Mouse (Mus musculus): ENCODE results near the gene Slc51b. TPM values are rescaled to one million over a fixed set of nuclear protein-coding genes. Genes with fewer than 3 reads are reported as not detected.

Slc51b gene
- total and polyA plus RNA-seq, 2 experiments: 0.22 to 3.2 TPM

GRCm38 (mm10) chr9:65365721-65366120 is 57.0 kb downstream of the Slc51b start:
- 83% methylated on average over 7 of the region's 7 CpGs for WGBS
- TF ChIP-seq POLR2A (IDR thresholded peaks at IDR 0.05; ENCODE audit: extremely low read depth, insufficient read depth, low read length) (no peak), CTCF (IDR thresholded peaks at IDR 0.05; ENCODE audit: low read depth, low read length) (no peak)

GRCm38 (mm10) chr9:65363684-65364083 is 59.1 kb downstream of the Slc51b start:
- no peak for DNase-seq (ENCODE audit: extremely low read depth, low read depth, low spot score)
- no peak overlapping the region for H3K9ac ChIP-seq (ENCODE audit: low read depth, low read length)
- 81% methylated on average over 9 of the region's 9 CpGs for WGBS

More at GRCm38 (mm10) chr9:65365721-65366120, 57.0 kb downstream of the Slc51b start:
- no peaks in the 10 kb centered on the region for H3K27me3 ChIP-seq (ENCODE audit: control insufficient read depth, insufficient read depth, low read length)
- H3K4me1 ChIP-seq (ENCODE audit: control insufficient read depth, insufficient read depth, low read length): no peaks in the 10 kb centered on the region
- H3K27ac ChIP-seq (replicated peaks; ENCODE audit: insufficient read depth, low read depth, low read length): no peak overlapping the region
- H3K36me3 ChIP-seq (ENCODE audit: control insufficient read depth, insufficient read depth, low read length): peaks cover 15% of the 10 kb centered on the region
- H3K4me3 ChIP-seq (ENCODE audit: insufficient read depth, low read depth, low read length): no peak overlapping the region
- no peak overlapping the region for H3K9ac ChIP-seq (ENCODE audit: low read depth, low read length)
- no peaks in the 10 kb centered on the region for H3K79me2 ChIP-seq (ENCODE audit: control insufficient read depth, insufficient read depth, low read length)
- no peak for DNase-seq (ENCODE audit: extremely low read depth, low read depth, low spot score)

More at GRCm38 (mm10) chr9:65363684-65364083, 59.1 kb downstream of the Slc51b start:
- Histone ChIP-seq H3K4me1 (ENCODE audit: control insufficient read depth, insufficient read depth, low read length) (no peaks in the 10 kb centered on the region), H3K36me3 (ENCODE audit: control insufficient read depth, insufficient read depth, low read length) (peaks cover 32% of the 10 kb centered on the region), H3K79me2 (ENCODE audit: control insufficient read depth, insufficient read depth, low read length) (no peaks in the 10 kb centered on the region), H3K27ac (replicated peaks; ENCODE audit: insufficient read depth, low read depth, low read length) (no peak overlapping the region), H3K27me3 (ENCODE audit: control insufficient read depth, insufficient read depth, low read length) (no peaks in the 10 kb centered on the region), H3K4me3 (ENCODE audit: insufficient read depth, low read depth, low read length) (no peak overlapping the region)
- TF ChIP-seq POLR2A (IDR thresholded peaks at IDR 0.05; ENCODE audit: extremely low read depth, insufficient read depth, low read length) (no peak), CTCF (IDR thresholded peaks at IDR 0.05; ENCODE audit: low read depth, low read length) (no peak)

Other genes starting within 250 kb of the Slc51b start
- 11.3 and 12.6 TPM in 2 replicates for gene Parp16, start 227.6 kb downstream of the Slc51b start, total RNA-seq (2014; rRNA removed)
- 11.4 and 13.6 TPM in 2 replicates for gene Parp16, start 227.6 kb downstream of the Slc51b start, polyA plus RNA-seq (2012; rRNA removed)
- gene Cilp, start 157.8 kb downstream of the Slc51b start, total RNA-seq (2014; rRNA removed): 0.18 and 0.20 TPM in 2 replicates
- 0.12 and 0.15 TPM in 2 replicates for gene Cilp, start 157.8 kb downstream of the Slc51b start, polyA plus RNA-seq (2012; rRNA removed)
- 54.0 and 56.1 TPM in 2 replicates for gene Clpx, start 128.7 kb downstream of the Slc51b start, total RNA-seq (2014; rRNA removed)
- gene Clpx, start 128.7 kb downstream of the Slc51b start, polyA plus RNA-seq (2012; rRNA removed): 39.2 and 62.4 TPM in 2 replicates
- 3.6 and 5.6 TPM in 2 replicates for gene Pdcd7, start 76.9 kb downstream of the Slc51b start, total RNA-seq (2014; rRNA removed)
- 3.5 and 4.5 TPM in 2 replicates for gene Pdcd7, start 76.9 kb downstream of the Slc51b start, polyA plus RNA-seq (2012; rRNA removed)
- gene Ubap1l, start 61.9 kb downstream of the Slc51b start, total RNA-seq (2014; rRNA removed): 0.18 TPM in 1 of 2 replicates, not detected in the other
- 0.12 and 0.22 TPM in 2 replicates for gene Ubap1l, start 61.9 kb downstream of the Slc51b start, polyA plus RNA-seq (2012; rRNA removed)
- 0.20 and 0.28 TPM in 2 replicates for gene Kbtbd13, start 31.3 kb downstream of the Slc51b start, total RNA-seq (2014; rRNA removed)
- 0.14 and 0.49 TPM in 2 replicates for gene Kbtbd13, start 31.3 kb downstream of the Slc51b start, polyA plus RNA-seq (2012; rRNA removed)
- 0.09 and 0.13 TPM in 2 replicates for gene Rasl12, start 24.4 kb downstream of the Slc51b start, total RNA-seq (2014; rRNA removed)
- 0.17 and 0.32 TPM in 2 replicates for gene Rasl12, start 24.4 kb downstream of the Slc51b start, polyA plus RNA-seq (2012; rRNA removed)
- gene Mtfmt, start 12.8 kb upstream of the Slc51b start, total RNA-seq (2014; rRNA removed): 5.5 and 5.8 TPM in 2 replicates
- 5.8 and 6.0 TPM in 2 replicates for gene Mtfmt, start 12.8 kb upstream of the Slc51b start, polyA plus RNA-seq (2012; rRNA removed)
- 20.0 and 25.7 TPM in 2 replicates for gene Spg21, start 38.0 kb upstream of the Slc51b start, total RNA-seq (2014; rRNA removed)
- 10.7 and 11.3 TPM in 2 replicates for gene Spg21, start 38.0 kb upstream of the Slc51b start, polyA plus RNA-seq (2012; rRNA removed)
- not detected in 2 replicates for gene Ankdd1a, start 97.2 kb upstream of the Slc51b start, total RNA-seq (2014; rRNA removed)
- not detected in 2 replicates for gene Ankdd1a, start 97.2 kb upstream of the Slc51b start, polyA plus RNA-seq (2012; rRNA removed)
- 1.4 and 2.2 TPM in 2 replicates for gene Plekho2, start 157.1 kb upstream of the Slc51b start, total RNA-seq (2014; rRNA removed)
- 2.9 and 5.4 TPM in 2 replicates for gene Plekho2, start 157.1 kb upstream of the Slc51b start, polyA plus RNA-seq (2012; rRNA removed)
- 0.20 TPM in 1 of 2 replicates, not detected in the other for gene Pif1, start 164.2 kb upstream of the Slc51b start, total RNA-seq (2014; rRNA removed)
- 0.04 TPM in 1 of 2 replicates, not detected in the other for gene Pif1, start 164.2 kb upstream of the Slc51b start, polyA plus RNA-seq (2012; rRNA removed)
- 9.8 and 13.2 TPM in 2 replicates for gene Rbpms2, start 206.7 kb upstream of the Slc51b start, total RNA-seq (2014; rRNA removed)
- 110 and 121 TPM in 2 replicates for gene Rbpms2, start 206.7 kb upstream of the Slc51b start, polyA plus RNA-seq (2012; rRNA removed)
- gene Oaz2, start 245.0 kb upstream of the Slc51b start, total RNA-seq (2014; rRNA removed): 14.7 and 20.6 TPM in 2 replicates
- gene Oaz2, start 245.0 kb upstream of the Slc51b start, polyA plus RNA-seq (2012; rRNA removed): 27.5 and 29.6 TPM in 2 replicates

All from liver, adult 2 months (tissue).